Mouse (Mus musculus) midbrain, embryonic 15.5 days (tissue): ENCODE data around the gene Os9. TPM values are rescaled to one million over a fixed set of nuclear protein-coding genes. Genes with fewer than 3 reads are reported as not detected.
"Not testable (repeated sequence)": the region's sequence is repeated elsewhere in the genome, so short reads cannot be mapped to it uniquely, and the experiment has no call there.

Experiments used
- ATAC-seq: fragments of 200-750 bp; cut with Nextera tagmentation; replicated peaks from 2 replicates; pipeline ENCODE4 v1.8.0; 2017; ENCODE audit warnings: moderate TSS enrichment
- H3K27ac ChIP-seq: fragments of 300-500 bp; sonication (generic); 2 replicates; pipeline ENCODE4 v1.5.1; 2015; ENCODE audit warnings: mild to moderate bottlenecking, inconsistent platforms
- H3K27me3 ChIP-seq: fragments of 300-500 bp; sonication (generic); replicated peaks from 2 replicates; pipeline ENCODE4 v1.6.1; 2015; ENCODE audit warnings: inconsistent platforms
- H3K36me3 ChIP-seq: fragments of 300-500 bp; sonication (generic); replicated peaks from 2 replicates; pipeline ENCODE4 v1.6.1; 2015; ENCODE audit warnings: inconsistent platforms
- H3K4me1 ChIP-seq: fragments of 300-500 bp; sonication (generic); 2 replicates; pipeline ENCODE4 v1.6.1; 2015; ENCODE audit warnings: inconsistent platforms
- H3K4me2 ChIP-seq: fragments of 300-500 bp; sonication (generic); 2 replicates; pipeline ENCODE4 v1.6.1; 2015; ENCODE audit warnings: inconsistent platforms, mild to moderate bottlenecking, moderate library complexity
- H3K4me3 ChIP-seq: fragments of 300-500 bp; sonication (generic); 2 replicates; pipeline ENCODE4 v1.5.1; 2015; ENCODE audit warnings: mild to moderate bottlenecking, inconsistent platforms
- H3K9ac ChIP-seq: fragments of 300-500 bp; sonication (generic); 2 replicates; pipeline ENCODE4 v1.6.1; 2015; ENCODE audit warnings: mild to moderate bottlenecking, inconsistent platforms
- H3K9me3 ChIP-seq: fragments of 300-500 bp; sonication (generic); 2 replicates; pipeline ENCODE4 v1.6.1; 2016; ENCODE audit warnings: inconsistent platforms
- WGBS: fragments of 180-500 bp; shearing (Covaris S2); methylation state at CpG from one replicate; pipeline ENCODE4 v1.1.7; 2015; ENCODE audit warnings: mixed read lengths; 5-methylcytosine and 5-hydroxymethylcytosine counted together
- polyA plus RNA-seq: library from polyadenylated mRNA; unstranded; fragments of >200 nt; fragmentation: Nextera tagmentation; extraction: Ambion mirVana; gene quantifications from 2 replicates; pipeline ENCODE4 v1.2.1, GENCODE M21; 2015

The Os9 gene
- polyA plus RNA-seq, 1 experiment from 2014 or later, result 135 TPM

GRCm38 (mm10) chr10:127075080-127075479 lies 45.9 kb downstream of the Os9 start, which contains the start of gene Agap2:
Gene Agap2, plus strand, starts transcription at chr10:127075284.
- H3K4me2 ChIP-seq, result no peak within 1 kb of the TSS
- H3K4me1 ChIP-seq, result peaks cover 39% of the 10 kb centered on the region
- H3K27ac ChIP-seq, result no peak within 1 kb of the TSS
- WGBS, result 71% methylated on average over 9 of the region's 9 CpGs
- no peak within 1 kb of the TSS for H3K9ac ChIP-seq
- no peaks in the 10 kb centered on the region for H3K27me3 ChIP-seq
- no peaks in the 10 kb centered on the region for H3K9me3 ChIP-seq
- no peak within 1 kb of the TSS for H3K4me3 ChIP-seq
- no peaks in the 10 kb centered on the region for H3K36me3 ChIP-seq
- ATAC-seq, result no peak

GRCm38 (mm10) chr10:127073981-127074380 lies 47.0 kb downstream of the Os9 start:
- H3K4me3 ChIP-seq, result no peak overlapping the region
- no peaks in the 10 kb centered on the region for H3K9me3 ChIP-seq
- no peaks in the 10 kb centered on the region for H3K27me3 ChIP-seq
- ATAC-seq, result no peak
- H3K4me1 ChIP-seq, result peaks cover 43% of the 10 kb centered on the region
- WGBS, result 96% methylated on average over 1 of the region's 1 CpGs
- no peak overlapping the region for H3K9ac ChIP-seq
- no peak overlapping the region for H3K27ac ChIP-seq
- no peaks in the 10 kb centered on the region for H3K36me3 ChIP-seq
- no peak overlapping the region for H3K4me2 ChIP-seq

- H3K4me2 ChIP-seq, H3K36me3 ChIP-seq, H3K9ac ChIP-seq, H3K4me3 ChIP-seq, H3K27me3 ChIP-seq, H3K27ac ChIP-seq, H3K9me3 ChIP-seq, ATAC-seq: not testable (repeated sequence)
- H3K4me1 ChIP-seq, result peaks cover 47% of the 10 kb centered on the region
- WGBS, result 94% methylated on average over 2 of the region's 2 CpGs
These were observed 48.0 kb downstream of the Os9 start for GRCm38 (mm10) chr10:127072969-127073368.

GRCm38 (mm10) chr10:127072270-127072669 lies 48.7 kb downstream of the Os9 start:
- H3K4me2 ChIP-seq, H3K27ac ChIP-seq, ATAC-seq, H3K9ac ChIP-seq, H3K9me3 ChIP-seq, H3K27me3 ChIP-seq, H3K4me3 ChIP-seq: not testable (repeated sequence)
- peaks cover 13% of the 10 kb centered on the region for H3K36me3 ChIP-seq
- peaks cover 42% of the 10 kb centered on the region for H3K4me1 ChIP-seq
- WGBS, result 87% methylated on average over 4 of the region's 4 CpGs

GRCm38 (mm10) chr10:127071203-127071602 lies 49.7 kb downstream of the Os9 start:
- Histone ChIP-seq H3K9ac (peak overlapping the region; percentile 57; the same call in 1 of the 2 replicates), H3K4me3 (peak overlapping the region; percentile 78), H3K36me3 (peaks cover 24% of the 10 kb centered on the region), H3K27ac (peak overlapping the region; percentile 81), H3K4me2 (peak overlapping the region; percentile 77), H3K4me1 (peaks cover 33% of the 10 kb centered on the region), H3K27me3 (no peaks in the 10 kb centered on the region), H3K9me3 (no peaks in the 10 kb centered on the region)
- no peak for ATAC-seq
- WGBS, result 80% methylated on average over 9 of the region's 9 CpGs

- H3K27ac ChIP-seq, result peak within 1 kb of the TSS; percentile 95
- WGBS, result 1% methylated on average over 36 of the region's 36 CpGs
These were observed 50.5 kb downstream of the Os9 start, which contains the start of gene Tspan31 for GRCm38 (mm10) chr10:127070190-127071121. Gene Tspan31, minus strand, starts transcription at chr10:127070264.

GRCm38 (mm10) chr10:127069281-127070189 lies 51.4 kb downstream of the Os9 start:
- WGBS, result 7% methylated on average over 30 of the region's 30 CpGs
- peak overlapping the region; percentile 78 for H3K4me3 ChIP-seq
- peak overlapping the region; percentile 95 for H3K27ac ChIP-seq

More at GRCm38 (mm10) chr10:127070190-127071121, 50.5 kb downstream of the Os9 start, which contains the start of gene Tspan31:
- Histone ChIP-seq H3K36me3 (peaks cover 31% of the 10 kb centered on the region), H3K4me2 (peak within 1 kb of the TSS; percentile 77), H3K4me3 (peak within 1 kb of the TSS; percentile 78), H3K9ac (peak within 1 kb of the TSS; percentile 62), H3K4me1 (peaks cover 33% of the 10 kb centered on the region), H3K9me3 (no peaks in the 10 kb centered on the region), H3K27me3 (no peaks in the 10 kb centered on the region)
- ATAC-seq, result peak; percentile 95

GRCm38 (mm10) chr10:127068360-127069038 lies 52.4 kb downstream of the Os9 start:
- peak overlapping the region; percentile 62; the same call in 1 of the 2 replicates for H3K9ac ChIP-seq
- peak overlapping the region; percentile 78 for H3K4me3 ChIP-seq
- peaks cover 44% of the 10 kb centered on the region for H3K4me1 ChIP-seq
- H3K9me3 ChIP-seq, result no peaks in the 10 kb centered on the region
- 81% methylated on average over 9 of the region's 9 CpGs for WGBS
- H3K36me3 ChIP-seq, result peaks cover 36% of the 10 kb centered on the region
- H3K4me2 ChIP-seq, result peak overlapping the region; percentile 77
- ATAC-seq, result no peak
- peak overlapping the region; percentile 27; the same call in 1 of the 2 replicates for H3K27ac ChIP-seq
- no peaks in the 10 kb centered on the region for H3K27me3 ChIP-seq

More at GRCm38 (mm10) chr10:127069281-127070189, 51.4 kb downstream of the Os9 start:
- Histone ChIP-seq H3K36me3 (peaks cover 36% of the 10 kb centered on the region), H3K9me3 (no peaks in the 10 kb centered on the region), H3K27me3 (no peaks in the 10 kb centered on the region), H3K9ac (peak overlapping the region; percentile 62), H3K4me2 (peak overlapping the region; percentile 77), H3K4me1 (peaks cover 42% of the 10 kb centered on the region)
- peak; percentile 79 for ATAC-seq

GRCm38 (mm10) chr10:127066519-127067018 lies 54.4 kb downstream of the Os9 start:
- Histone ChIP-seq H3K27ac (no peak overlapping the region), H3K4me2 (no peak overlapping the region), H3K9me3 (no peaks in the 10 kb centered on the region), H3K27me3 (no peaks in the 10 kb centered on the region), H3K36me3 (peaks cover 36% of the 10 kb centered on the region), H3K4me3 (no peak overlapping the region), H3K9ac (no peak overlapping the region), H3K4me1 (peaks cover 57% of the 10 kb centered on the region)
- 92% methylated on average over 14 of the region's 14 CpGs for WGBS
- ATAC-seq, result no peak

- no peak overlapping the region for H3K4me2 ChIP-seq
- no peak overlapping the region for H3K9ac ChIP-seq
- H3K27me3 ChIP-seq, result no peaks in the 10 kb centered on the region
- H3K36me3 ChIP-seq, result peaks cover 36% of the 10 kb centered on the region
- no peak overlapping the region for H3K27ac ChIP-seq
- peaks cover 58% of the 10 kb centered on the region for H3K4me1 ChIP-seq
- WGBS, result 89% methylated on average over 9 of the region's 9 CpGs
- H3K4me3 ChIP-seq, result no peak overlapping the region
- no peak for ATAC-seq
- no peaks in the 10 kb centered on the region for H3K9me3 ChIP-seq
These were observed 55.0 kb downstream of the Os9 start for GRCm38 (mm10) chr10:127065981-127066380.
